Mouse (Mus musculus) liver, adult 2 months (tissue): Measurements from ENCODE around the gene Knstrn.

Experiments
- CTCF ChIP-seq: fragments of 200-500 bp; IDR thresholded peaks from 2 replicates; pipeline ENCODE4 v1.5.1; 2011; ENCODE audit warnings: low read depth, low read length, control low read depth
- POLR2A ChIP-seq: fragments of 200-500 bp; IDR thresholded peaks from 2 replicates; pipeline ENCODE4 v1.6.1; 2011; ENCODE audit warnings: low read length, control low read depth; ENCODE audit not compliant: insufficient read depth; ENCODE audit errors: extremely low read depth

DNA sequence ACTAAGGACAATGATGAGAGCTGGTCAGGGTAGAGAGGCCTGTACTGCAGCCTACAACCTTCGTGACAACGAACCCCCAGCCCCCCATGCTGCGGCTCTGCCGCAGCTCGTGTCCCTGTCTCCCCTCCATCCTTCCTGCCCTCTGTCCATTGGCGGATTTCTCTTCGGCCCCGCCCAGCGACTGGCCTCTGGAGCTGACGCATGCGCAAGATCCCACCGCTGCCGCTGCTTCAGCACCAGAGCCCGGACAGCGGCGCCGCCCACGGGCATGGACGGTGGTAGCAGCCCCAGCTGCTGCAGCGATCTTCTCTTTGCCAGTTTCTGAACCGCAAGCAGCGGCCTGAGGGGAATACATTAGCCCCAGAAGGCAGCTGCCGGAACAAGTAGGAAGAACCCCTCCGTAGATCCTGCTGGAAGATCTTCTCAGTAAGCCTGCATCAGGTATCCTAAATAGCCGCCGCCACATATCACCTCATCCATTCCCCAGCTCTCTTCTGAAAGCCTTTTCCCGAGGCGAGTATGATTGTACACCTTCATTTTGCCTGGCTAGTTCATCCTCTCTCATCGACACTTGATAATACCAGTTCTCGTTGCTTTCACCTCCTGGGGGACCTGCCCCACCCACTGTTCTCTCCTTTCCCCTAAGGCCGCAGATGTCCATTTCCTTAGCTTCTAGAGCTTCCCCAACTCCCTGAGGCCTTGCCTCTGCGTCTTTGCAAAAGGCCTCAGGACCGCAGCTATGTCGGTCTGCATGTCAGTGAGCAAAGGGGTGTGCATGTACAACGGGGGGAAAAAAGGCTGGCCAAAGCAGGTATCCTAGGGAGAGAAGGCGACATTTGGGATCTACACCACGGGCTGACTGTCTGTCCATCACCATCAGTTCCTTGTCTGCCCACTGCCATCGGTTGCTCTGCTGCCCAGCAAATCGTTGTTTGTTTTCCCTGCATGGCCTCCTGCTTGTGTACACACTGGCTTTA lies 34.0 kb upstream of the Knstrn start, which contains the start of gene Disp2:
- TF ChIP-seq CTCF (peak; percentile 57), POLR2A (no peak)
